ENCODE assay signal across 31 mouse cellular contexts in the genomic region with DNA sequence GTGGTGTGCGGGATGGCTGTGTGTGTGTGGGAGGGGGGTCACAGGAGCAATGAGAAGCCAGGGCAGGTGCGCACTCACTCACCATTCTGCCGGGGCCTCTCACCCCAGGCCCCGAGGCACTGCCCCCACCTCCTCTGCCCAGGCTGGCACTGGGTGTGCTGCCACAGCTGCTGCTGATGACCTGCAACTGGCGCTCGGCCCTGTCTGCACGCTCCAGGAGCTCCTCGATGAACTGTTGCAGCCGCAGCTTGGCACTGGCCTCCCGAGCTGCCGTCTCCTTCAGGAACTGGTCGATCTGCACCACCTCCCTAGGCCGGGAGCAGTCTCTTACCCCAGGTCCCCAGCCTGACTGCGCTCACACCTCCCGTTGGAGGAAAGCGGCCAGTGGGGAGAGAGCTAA. TPM values are rescaled to one million over a fixed set of nuclear protein-coding genes. Genes with fewer than 3 reads are reported as not detected.
DNase-seq lines count a peak whose midpoint lies in the region; ATAC-seq and TF ChIP-seq lines count a peak whose summit lies in the region.
"Had no signal": no experiment of that assay in that cellular context is flagged by ENCODE, and none has a peak within 500 bp of the region (broad histone marks: within the 10 kb centered on the region; RNA-seq: fewer than 3 reads in every experiment).

No protein-coding gene starts in this region.

- peaks cover 17% of the 10 kb centered on the region for H3K36me3 ChIP-seq in hindbrain, embryonic 14.5 days (replicated peaks; ENCODE audit: control insufficient read depth, insufficient read depth)
- no peaks in the 10 kb centered on the region for H3K36me3 ChIP-seq in hindbrain, embryonic 12.5 days
- peaks cover 5% of the 10 kb centered on the region; the same call in 1 of the 2 replicates for H3K36me3 ChIP-seq in hindbrain, postnatal 0 days (ENCODE audit: insufficient read depth, low read length)
- H3K36me3 ChIP-seq: G1E; heart, embryonic 15.5 days; intestine, embryonic 15.5 days had no signal

- no peak overlapping the region for H3K27ac ChIP-seq in hindbrain, embryonic 14.5 days
- H3K27ac ChIP-seq in hindbrain, embryonic 12.5 days: no peak overlapping the region
- peak overlapping the region; percentile 83 for H3K27ac ChIP-seq in layer of hippocampus, adult 2 months
- H3K27ac ChIP-seq in hindbrain, postnatal 0 days: no peak overlapping the region
- H3K27ac ChIP-seq: forebrain, embryonic 15.5 days; heart, embryonic 15.5 days; intestine, embryonic 15.5 days; neural tube, embryonic 13.5 days had no signal

- DNase-seq in hindbrain, embryonic 14.5 days (ENCODE audit: low spot score): no peak
- DNase-seq in layer of hippocampus, adult 2 months (ENCODE audit: low spot score in 2 of 2): no peak
- DNase-seq in layer of hippocampus, postnatal 25 days (ENCODE audit: extremely low spot score in 1 of 2, low spot score in 1 of 2): no peak
- peak; percentile 43 for DNase-seq in hindbrain, postnatal 0 days (ENCODE audit: low spot score)
- peak; percentile 8 to 51 for DNase-seq in kidney, postnatal 25 days
- no peak for DNase-seq in heart, postnatal 14 days
- DNase-seq: adrenal gland, adult 2 months; B cell, adult 2 months; cerebellum, adult 11-12 months; cerebellum, postnatal 36 days; heart, postnatal 4 days; liver; lung, postnatal 4 days; right cerebral cortex, postnatal 4 days; thymus, adult 18-20 months; thymus, postnatal 36 days had no signal

- H3K4me2 ChIP-seq in hindbrain, embryonic 14.5 days (replicated peaks): no peak overlapping the region
- H3K4me2 ChIP-seq in hindbrain, embryonic 12.5 days (replicated peaks): no peak overlapping the region
- no peak overlapping the region for H3K4me2 ChIP-seq in hindbrain, postnatal 0 days (ENCODE audit: low read depth, low read length)
- H3K4me2 ChIP-seq: forebrain, embryonic 15.5 days; heart, embryonic 15.5 days; intestine, embryonic 15.5 days; neural tube, embryonic 13.5 days had no signal

- intact Hi-C loops in heart, postnatal 14 days (cut with DNase I): no loop called here

- whole genome bisulfite sequencing in hindbrain, embryonic 14.5 days: 59% methylated on average over 16 of the region's 16 CpGs
- WGBS in hindbrain, embryonic 12.5 days: 65% methylated on average over 16 of the region's 16 CpGs
- 50% methylated on average over 16 of the region's 16 CpGs for WGBS in hindbrain, postnatal 0 days

- peaks cover 11% of the 10 kb centered on the region for H3K4me1 ChIP-seq in hindbrain, embryonic 14.5 days (replicated peaks; ENCODE audit: control insufficient read depth, insufficient read depth, low read length)
- H3K4me1 ChIP-seq in hindbrain, embryonic 12.5 days: peaks cover 12% of the 10 kb centered on the region
- H3K4me1 ChIP-seq in hindbrain, postnatal 0 days (ENCODE audit: insufficient read depth, low read length): no peaks in the 10 kb centered on the region

- H3K27me3 ChIP-seq in hindbrain, embryonic 14.5 days (ENCODE audit: control insufficient read depth, insufficient read depth, low read length): peaks cover 30% of the 10 kb centered on the region
- peaks cover 58% of the 10 kb centered on the region for H3K27me3 ChIP-seq in hindbrain, embryonic 12.5 days
- 0 out of 2 replicates have a peak, but pooled peaks cover 3% of the 10 kb centered on the region for H3K27me3 ChIP-seq in hindbrain, postnatal 0 days (ENCODE audit: insufficient read depth, low read length)

- ATAC-seq in hindbrain, embryonic 14.5 days (ENCODE audit: low FRiP score): peak; percentile 35; the same call in 1 of the 2 replicates
- no peak for ATAC-seq in hindbrain, embryonic 12.5 days (ENCODE audit: low FRiP score)
- peak; percentile 31; the same call in 1 of the 2 replicates for ATAC-seq in hindbrain, postnatal 0 days
- ATAC-seq: forebrain, embryonic 15.5 days; intestine, embryonic 15.5 days; midbrain, embryonic 16.5 days had no signal

- no peak overlapping the region for H3K4me3 ChIP-seq in hindbrain, embryonic 14.5 days (replicated peaks; ENCODE audit: low read length)
- H3K4me3 ChIP-seq in hindbrain, embryonic 12.5 days: no peak overlapping the region
- H3K4me3 ChIP-seq in layer of hippocampus, adult 2 months: no peak overlapping the region
- H3K4me3 ChIP-seq in hindbrain, postnatal 0 days (ENCODE audit: low read length): no peak overlapping the region
- H3K4me3 ChIP-seq: forebrain, embryonic 15.5 days; heart, embryonic 15.5 days; intestine, embryonic 15.5 days; myocyte; neural tube, embryonic 13.5 days had no signal

- no peak for TF ChIP-seq CTCF in layer of hippocampus, adult 2 months (conservative IDR thresholded peaks at IDR 0.05)
- no peak for TF ChIP-seq CTCF in hindbrain, postnatal 0 days (IDR thresholded peaks at IDR 0.05; ENCODE audit: low read depth)

- H3K9me3 ChIP-seq in hindbrain, embryonic 14.5 days (ENCODE audit: control insufficient read depth, low read length): no peaks in the 10 kb centered on the region
- no peaks in the 10 kb centered on the region for H3K9me3 ChIP-seq in hindbrain, embryonic 12.5 days (replicated peaks)
- H3K9me3 ChIP-seq in hindbrain, postnatal 0 days (ENCODE audit: low read length): no peaks in the 10 kb centered on the region
- H3K9me3 ChIP-seq: forebrain, embryonic 15.5 days; heart, embryonic 15.5 days; intestine, embryonic 15.5 days; neural tube, embryonic 13.5 days had no signal

- no peak overlapping the region for H3K9ac ChIP-seq in hindbrain, embryonic 14.5 days
- no peak overlapping the region for H3K9ac ChIP-seq in hindbrain, embryonic 12.5 days
- H3K9ac ChIP-seq in hindbrain, postnatal 0 days (replicated peaks; ENCODE audit: low read length): 0 out of 2 replicates have a peak overlapping the region, but pooled peaks have one; percentile 9
- H3K9ac ChIP-seq: forebrain, embryonic 15.5 days; heart, embryonic 15.5 days; intestine, embryonic 15.5 days; neural tube, embryonic 13.5 days had no signal

RNA-seq across cellular contexts. Expression of a gene that starts 22.1 kb away (rescaled TPM):
- 10.3 and 12.7 TPM in 2 replicates for polyA plus RNA-seq in hindbrain, embryonic 14.5 days (2014; fragmentation: Nextera tagmentation; extraction: Ambion mirVana)
- polyA plus RNA-seq in hindbrain, embryonic 12.5 days (2016; fragmentation: Nextera tagmentation; extraction: Ambion mirVana): 3.1 TPM in 2 replicates
- total RNA-seq in layer of hippocampus, adult 2 months (2021): 10 to 100 TPM; 84.7 to 90.8 TPM
- total RNA-seq in layer of hippocampus, postnatal 25 days (2021): 10 to 100 TPM; 95.1 to 98.5 TPM
- 60.1 and 62.4 TPM in 2 replicates for total RNA-seq in hindbrain, postnatal 0 days (2014; rRNA removed)
- polyA plus RNA-seq in hindbrain, postnatal 0 days (2015; fragmentation: Nextera tagmentation; extraction: Ambion mirVana): 10.5 TPM in 2 replicates
- not detected for total RNA-seq in heart, postnatal 14 days (2021)
- total RNA-seq: gastrocnemius, adult 8-10 months; heart, postnatal 4 days had no signal
- polyA plus RNA-seq: G1E; liver, embryonic 16.5 days; myocyte had no signal

RNA-seq across cellular contexts. Expression of a gene that starts 28.9 kb away (rescaled TPM):
- 18.0 and 21.5 TPM in 2 replicates for polyA plus RNA-seq in hindbrain, embryonic 14.5 days (2014; fragmentation: Nextera tagmentation; extraction: Ambion mirVana)
- 24.6 and 30.3 TPM in 2 replicates for polyA plus RNA-seq in hindbrain, embryonic 12.5 days (2016; fragmentation: Nextera tagmentation; extraction: Ambion mirVana)
- 10 to 100 TPM; 13.1 to 18.2 TPM for total RNA-seq in layer of hippocampus, adult 2 months (2021)
- total RNA-seq in layer of hippocampus, postnatal 25 days (2021): 10 to 100 TPM; 15.8 to 17.9 TPM
- 21.1 and 24.7 TPM in 2 replicates for total RNA-seq in hindbrain, postnatal 0 days (2014; rRNA removed)
- polyA plus RNA-seq in hindbrain, postnatal 0 days (2015; fragmentation: Nextera tagmentation; extraction: Ambion mirVana): 31.5 and 35.2 TPM in 2 replicates
- total RNA-seq in heart, postnatal 14 days (2021): 10 to 100 TPM; 14.3 to 15.5 TPM

RNA-seq across cellular contexts. Expression of a gene that starts 29.4 kb away (rescaled TPM):
- polyA plus RNA-seq in hindbrain, embryonic 14.5 days (2014; fragmentation: Nextera tagmentation; extraction: Ambion mirVana): 566 and 602 TPM in 2 replicates
- 512 and 529 TPM in 2 replicates for polyA plus RNA-seq in hindbrain, embryonic 12.5 days (2016; fragmentation: Nextera tagmentation; extraction: Ambion mirVana)
- total RNA-seq in layer of hippocampus, adult 2 months (2021): 100 to 1,000 TPM; 212 to 216 TPM
- total RNA-seq in layer of hippocampus, postnatal 25 days (2021): 100 to 1,000 TPM; 194 to 226 TPM
- 169 and 174 TPM in 2 replicates for total RNA-seq in hindbrain, postnatal 0 days (2014; rRNA removed)
- 463 and 487 TPM in 2 replicates for polyA plus RNA-seq in hindbrain, postnatal 0 days (2015; fragmentation: Nextera tagmentation; extraction: Ambion mirVana)
- total RNA-seq in heart, postnatal 14 days (2021): 100 to 1,000 TPM; 134 to 141 TPM

RNA-seq across cellular contexts. Expression of a gene that starts 32.7 kb away (rescaled TPM):
- polyA plus RNA-seq in hindbrain, embryonic 14.5 days (2014; fragmentation: Nextera tagmentation; extraction: Ambion mirVana): 0.08 and 0.18 TPM in 2 replicates
- polyA plus RNA-seq in hindbrain, embryonic 12.5 days (2016; fragmentation: Nextera tagmentation; extraction: Ambion mirVana): not detected in 2 replicates
- total RNA-seq in layer of hippocampus, adult 2 months (2021): 10 to 100 TPM; 20.5 to 27.6 TPM
- 10 to 100 TPM; 26.8 to 28.1 TPM for total RNA-seq in layer of hippocampus, postnatal 25 days (2021)
- total RNA-seq in hindbrain, postnatal 0 days (2014; rRNA removed): 0.37 TPM in 1 of 2 replicates, not detected in the other
- polyA plus RNA-seq in hindbrain, postnatal 0 days (2015; fragmentation: Nextera tagmentation; extraction: Ambion mirVana): 0.10 and 0.30 TPM in 2 replicates
- total RNA-seq in heart, postnatal 14 days (2021): not detected
- total RNA-seq: adrenal gland, adult 2 months; CH12.LX; G1E; gastrocnemius, adult 8-10 months; heart, postnatal 4 days had no signal
- polyA plus RNA-seq: adrenal gland, adult 2 months; embryonic facial prominence, embryonic 14.5 days; forebrain, embryonic 15.5 days; G1E; gonadal fat pad, adult 2 months; heart, embryonic 15.5 days; intestine, embryonic 15.5 days; liver, embryonic 16.5 days; lung, embryonic 16.5 days; midbrain, embryonic 16.5 days; myocyte; neural tube, embryonic 13.5 days; stomach, embryonic 14.5 days had no signal

RNA-seq across cellular contexts. Expression of a gene that starts 48.9 kb away (rescaled TPM):
- polyA plus RNA-seq in hindbrain, embryonic 14.5 days (2014; fragmentation: Nextera tagmentation; extraction: Ambion mirVana): 58.8 and 62.9 TPM in 2 replicates
- 59.5 and 59.8 TPM in 2 replicates for polyA plus RNA-seq in hindbrain, embryonic 12.5 days (2016; fragmentation: Nextera tagmentation; extraction: Ambion mirVana)
- total RNA-seq in layer of hippocampus, adult 2 months (2021): 10 to 100 TPM; 45.4 to 46.0 TPM
- 10 to 100 TPM; 38.9 to 40.9 TPM for total RNA-seq in layer of hippocampus, postnatal 25 days (2021)
- 68.0 and 69.1 TPM in 2 replicates for total RNA-seq in hindbrain, postnatal 0 days (2014; rRNA removed)
- 57.2 and 59.7 TPM in 2 replicates for polyA plus RNA-seq in hindbrain, postnatal 0 days (2015; fragmentation: Nextera tagmentation; extraction: Ambion mirVana)
- 1 to 10 TPM; 5.1 to 6.6 TPM for total RNA-seq in heart, postnatal 14 days (2021)

Comparison
In these comparisons a context has a peak if more than half of its experiments do, and no peak if none do; other contexts are left out.
1. DNase-seq: peak in hindbrain, postnatal 0 days (single experiment) and kidney, postnatal 25 days (2 of 2); none in hindbrain, embryonic 14.5 days (single experiment), layer of hippocampus, adult 2 months (0 of 2), layer of hippocampus, postnatal 25 days (0 of 2) and heart, postnatal 14 days (0 of 2).
2. RNA of a gene that starts 22.1 kb away (total RNA-seq): 95.1 to 98.5 TPM in layer of hippocampus, postnatal 25 days, 84.7 to 90.8 TPM in layer of hippocampus, adult 2 months and 60.1 to 62.4 TPM in hindbrain, postnatal 0 days; not detected in heart, postnatal 14 days; every median in the first group is over 10 times any median in the second.